Mouse (Mus musculus): ENCODE measurements around the gene Rprd1b. TPM values are rescaled to one million over a fixed set of nuclear protein-coding genes. Genes with fewer than 3 reads are reported as not detected.
A peak's percentile ranks its signal among the peaks of the same experiment; 100 is the strongest.

Gene Rprd1b
- total RNA-seq (2021) = 10 to 100 TPM; 62.7 to 65.2 TPM
- long read RNA-seq, full-length matches to known transcripts = 20 of 58 reads
- long read RNA-seq, partial matches to known transcripts = 3 of 58 reads
- long read RNA-seq, other reads (novel, unspliced or antisense) = 35 of 58 reads

GRCm38 (mm10) chr2:158028354-158028863 is at the start of gene Rprd1b, which contains the start of gene Tti1:
TSS of gene Rprd1b (plus strand) at chr2:158028497.
TSS of gene Tti1 (minus strand) at chr2:158028433.
- peak; percentile 92 to 95 for DNase-seq (ENCODE audit: low spot score in 2 of 2)

GRCm38 (mm10) chr2:157979241-157979640 is 49.1 kb upstream of the Rprd1b start:
- DNase-seq (ENCODE audit: low spot score in 2 of 2) = no peak

- DNase-seq (ENCODE audit: low spot score in 2 of 2) = no peak
Measured at GRCm38 (mm10) chr2:157982727-157983126, 45.6 kb upstream of the Rprd1b start.

GRCm38 (mm10) chr2:157983276-157983675 is 45.0 kb upstream of the Rprd1b start:
- DNase-seq (ENCODE audit: low spot score in 2 of 2) = no peak

GRCm38 (mm10) chr2:157985611-157986010 is 42.7 kb upstream of the Rprd1b start:
- DNase-seq (ENCODE audit: low spot score in 2 of 2) = no peak

GRCm38 (mm10) chr2:157986235-157986634 is 42.1 kb upstream of the Rprd1b start:
- DNase-seq (ENCODE audit: low spot score in 2 of 2) = peak in 1 of 2 experiments; percentile 36

- peak in 1 of 2 experiments; percentile 30 for DNase-seq (ENCODE audit: low spot score in 2 of 2)
Measured at GRCm38 (mm10) chr2:157988416-157989190, 39.7 kb upstream of the Rprd1b start.

GRCm38 (mm10) chr2:157989946-157990345 is 38.4 kb upstream of the Rprd1b start:
- no peak for DNase-seq (ENCODE audit: low spot score in 2 of 2)

- no peak for DNase-seq (ENCODE audit: low spot score in 2 of 2)
Measured at GRCm38 (mm10) chr2:157991026-157991425, 37.3 kb upstream of the Rprd1b start.

GRCm38 (mm10) chr2:157992501-157992900 is 35.8 kb upstream of the Rprd1b start:
- no peak for DNase-seq (ENCODE audit: low spot score in 2 of 2)

- no peak for DNase-seq (ENCODE audit: low spot score in 2 of 2)
Measured at GRCm38 (mm10) chr2:157998817-157999216, 29.5 kb upstream of the Rprd1b start.

GRCm38 (mm10) chr2:158004620-158005019 is 23.7 kb upstream of the Rprd1b start:
- DNase-seq (ENCODE audit: low spot score in 2 of 2) = no peak

GRCm38 (mm10) chr2:158005641-158006040 is 22.7 kb upstream of the Rprd1b start:
- no peak for DNase-seq (ENCODE audit: low spot score in 2 of 2)

- DNase-seq (ENCODE audit: low spot score in 2 of 2) = no peak
Measured at GRCm38 (mm10) chr2:158009373-158009772, 18.9 kb upstream of the Rprd1b start.

GRCm38 (mm10) chr2:158012608-158013007 is 15.7 kb upstream of the Rprd1b start:
- no peak for DNase-seq (ENCODE audit: low spot score in 2 of 2)

- DNase-seq (ENCODE audit: low spot score in 2 of 2) = no peak
Measured at GRCm38 (mm10) chr2:158017330-158017729, 11.0 kb upstream of the Rprd1b start.

- no peak for DNase-seq (ENCODE audit: low spot score in 2 of 2)
Measured at GRCm38 (mm10) chr2:158027855-158028353, 393 bp upstream of the Rprd1b start.

- DNase-seq (ENCODE audit: low spot score in 2 of 2) = no peak
Measured at GRCm38 (mm10) chr2:158030007-158030406, 1.7 kb downstream of the Rprd1b start.

GRCm38 (mm10) chr2:158035813-158036212 is 7.5 kb downstream of the Rprd1b start:
- DNase-seq (ENCODE audit: low spot score in 2 of 2) = no peak

GRCm38 (mm10) chr2:158036408-158036807 is 8.1 kb downstream of the Rprd1b start:
- no peak for DNase-seq (ENCODE audit: low spot score in 2 of 2)

GRCm38 (mm10) chr2:158036953-158037352 is 8.7 kb downstream of the Rprd1b start:
- DNase-seq (ENCODE audit: low spot score in 2 of 2) = no peak

- no peak for DNase-seq (ENCODE audit: low spot score in 2 of 2)
Measured at GRCm38 (mm10) chr2:158037571-158037970, 9.3 kb downstream of the Rprd1b start.

All from layer of hippocampus, adult 18-20 months (tissue).